Mouse (Mus musculus) kidney, postnatal 4 days (tissue): ENCODE measurements at regions not wholly inside any gene's neighbourhood (a gene's known extent, or its start where the extent isn't known, plus 50 kb on each side); places are given as distances from the start of the nearest gene placed in this dataset.

Experiments used
- DNase-seq, 2 experiments: peaks; one replicate each; pipeline ENCODE4 v3.0.0; 2021; ENCODE audit warnings: mixed read lengths in 2 of 2

DNA sequence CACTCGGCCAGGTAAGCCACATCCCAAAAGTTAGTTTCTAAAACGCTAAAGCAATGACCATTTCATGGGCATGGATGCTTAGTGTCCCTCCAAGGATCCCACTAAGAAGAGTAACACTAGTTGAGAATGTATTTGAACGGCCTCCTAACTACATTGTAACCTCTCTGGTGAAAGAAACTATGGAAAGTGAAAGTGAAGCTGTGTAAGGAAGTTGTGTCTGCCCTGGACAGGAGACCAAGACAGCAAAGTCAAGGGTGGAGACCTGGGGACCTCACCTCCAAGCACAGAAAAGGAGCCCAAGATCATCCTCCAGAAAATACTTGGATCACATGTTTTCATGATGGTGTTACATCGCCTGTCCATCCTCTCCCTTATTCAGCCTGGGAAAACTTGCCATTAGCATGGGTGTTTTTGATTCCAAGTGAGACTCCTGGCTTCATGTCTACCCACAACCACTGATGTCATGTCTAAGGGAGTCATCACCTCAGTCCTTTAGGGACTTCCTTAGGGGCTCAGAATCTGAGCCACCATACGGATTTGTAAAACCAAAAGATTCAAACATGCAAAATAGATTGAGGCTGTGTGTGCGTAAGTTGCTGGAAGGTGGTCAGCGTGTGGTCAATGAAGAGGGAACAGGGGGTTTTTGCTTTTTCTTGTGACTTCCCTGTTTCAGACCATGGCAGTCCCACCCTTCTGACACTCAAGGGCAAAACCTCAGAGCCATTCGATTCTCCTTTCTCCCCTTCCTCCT, 62.4 kb upstream of the 1700016C15Rik start:
- no peak for DNase-seq

- no peak for DNase-seq
Observed at GRCm38 (mm10) chr1:177670576-177670975, 59.0 kb upstream of the 1700016C15Rik start.

- no peak for DNase-seq
Observed at GRCm38 (mm10) chr1:177676657-177677056, 53.0 kb upstream of the 1700016C15Rik start.

- no peak for DNase-seq
Observed at GRCm38 (mm10) chr1:177678832-177679231, 50.8 kb upstream of the 1700016C15Rik start.
